Mouse (Mus musculus): ENCODE results near the gene Diexf.

Gene Diexf

DNA sequence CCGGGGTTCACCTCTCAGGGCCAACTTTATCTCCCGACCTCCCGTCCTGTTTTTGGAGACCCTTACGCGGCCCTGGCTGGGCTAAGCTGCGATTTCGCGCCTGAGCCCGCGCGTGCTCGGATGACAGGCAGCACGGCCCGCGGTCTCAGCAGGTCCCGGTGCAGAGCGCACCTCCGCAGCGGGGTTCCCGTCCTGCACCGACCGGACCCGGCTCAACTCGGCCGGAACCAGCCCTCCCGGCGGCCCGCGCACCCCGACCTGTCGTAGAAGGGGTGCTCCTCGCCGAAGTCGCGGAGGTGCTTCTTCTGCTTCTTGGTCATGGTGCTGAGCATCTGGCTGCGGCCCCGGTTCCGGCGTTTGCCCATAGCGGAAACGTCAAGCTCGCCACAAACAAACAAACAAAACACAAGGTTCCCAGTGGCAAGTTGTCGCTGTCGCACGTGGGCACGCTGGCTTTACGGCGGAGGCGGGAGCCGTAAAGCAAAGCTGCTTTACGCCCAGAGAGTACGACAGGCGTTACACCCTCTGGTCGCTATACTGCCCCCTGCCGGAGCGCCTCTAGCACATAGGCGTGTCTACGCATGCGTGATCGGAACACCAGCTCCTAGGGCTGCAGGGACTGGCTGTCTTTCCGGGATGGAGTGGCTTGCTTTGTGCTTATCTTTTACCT lies at the start of gene Diexf:
Gene Diexf, minus strand, starts transcription at position 487 of the 670 bp plus-strand sequence.
- DNase-seq (ENCODE audit: low spot score) = peak; percentile 99

DNA sequence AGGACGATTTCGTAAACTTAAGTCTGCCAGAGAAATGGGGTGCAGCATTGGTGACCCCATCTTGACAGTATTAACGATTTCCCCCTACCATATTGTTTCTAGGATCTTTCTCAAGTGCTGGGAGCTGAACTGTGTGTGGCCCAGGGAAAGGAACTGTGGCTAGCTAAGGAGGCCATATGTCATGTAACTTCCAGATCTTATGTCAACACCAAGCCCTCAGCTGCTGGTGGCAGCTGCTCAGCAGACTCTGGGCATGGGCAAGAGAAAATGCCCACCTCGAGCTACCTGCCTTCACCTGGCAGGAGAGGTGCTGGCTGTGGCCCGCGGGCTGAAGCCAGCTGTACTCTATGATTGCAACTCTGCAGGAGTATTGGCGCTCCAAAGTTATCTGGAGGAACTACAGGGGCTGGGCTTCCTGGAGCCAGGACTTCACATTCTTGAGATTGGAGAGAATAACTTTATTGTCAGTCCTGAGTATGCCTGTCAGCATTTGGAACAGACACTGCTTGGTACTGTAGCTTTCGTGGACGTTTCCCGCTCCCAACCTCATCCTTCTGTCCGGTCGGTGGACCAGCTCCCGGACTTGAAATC lies 44.2 kb upstream of the Diexf start:
- DNase-seq (ENCODE audit: low spot score) = no peak

- DNase-seq (ENCODE audit: low spot score) = no peak
These were observed 43.7 kb upstream of the Diexf start for GRCm38 (mm10) chr1:193173810-193174129.

- peak; percentile 99 for DNase-seq (ENCODE audit: low spot score)
These were observed 43.1 kb upstream of the Diexf start for GRCm38 (mm10) chr1:193172991-193173809.

DNA sequence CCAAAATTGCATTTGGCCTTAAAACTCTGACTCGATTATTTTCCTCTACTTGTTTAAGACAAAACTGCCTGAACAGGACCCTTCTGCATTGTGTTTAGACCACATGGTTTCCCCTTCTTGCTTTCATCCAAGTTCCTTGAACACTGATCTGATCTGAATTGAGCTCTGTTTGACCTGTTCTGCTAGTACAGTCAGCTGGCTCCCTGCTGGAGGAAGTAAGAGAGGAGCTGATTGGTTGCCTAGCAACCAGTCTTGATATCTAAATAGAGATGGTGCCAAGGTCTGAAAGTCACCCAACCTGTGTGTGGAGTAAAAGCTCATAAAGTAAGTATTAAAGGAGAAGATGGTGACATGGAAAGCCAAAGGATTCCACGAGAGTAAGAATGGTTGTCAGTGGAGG lies 39.8 kb upstream of the Diexf start:
- DNase-seq (ENCODE audit: low spot score) = no peak

DNA sequence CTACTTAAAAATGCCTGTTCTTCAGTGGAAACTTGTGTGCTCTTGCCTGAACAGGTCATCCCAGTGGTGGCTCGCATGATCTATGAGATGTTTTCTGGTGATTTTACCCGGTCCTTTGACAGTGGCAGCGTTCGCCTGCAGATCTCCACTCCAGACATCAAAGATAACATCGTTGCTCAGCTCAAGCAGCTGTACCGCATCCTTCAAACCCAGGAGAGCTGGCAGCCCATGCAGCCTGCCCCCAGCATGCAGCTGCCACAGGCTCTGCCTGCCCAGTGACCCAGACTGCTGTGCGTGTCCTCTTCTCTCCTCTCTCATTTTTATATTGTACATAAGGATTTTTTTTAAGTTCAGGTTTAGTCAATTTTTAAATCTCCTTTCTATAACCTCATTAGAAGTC lies 39.2 kb upstream of the Diexf start:
- no peak for DNase-seq (ENCODE audit: low spot score)

GRCm38 (mm10) chr1:193167746-193168145 lies 37.7 kb upstream of the Diexf start, which contains the start of gene A130010J15Rik:
TSS of gene A130010J15Rik (plus strand) at chr1:193168046.
- DNase-seq (ENCODE audit: low spot score) = no peak

GRCm38 (mm10) chr1:193160317-193161032 lies 30.4 kb upstream of the Diexf start:
- DNase-seq (ENCODE audit: low spot score) = peak; percentile 84

- no peak for DNase-seq (ENCODE audit: low spot score)
These were observed 29.5 kb upstream of the Diexf start for GRCm38 (mm10) chr1:193159613-193160012.

GRCm38 (mm10) chr1:193159163-193159562 lies 29.1 kb upstream of the Diexf start:
- no peak for DNase-seq (ENCODE audit: low spot score)

DNA sequence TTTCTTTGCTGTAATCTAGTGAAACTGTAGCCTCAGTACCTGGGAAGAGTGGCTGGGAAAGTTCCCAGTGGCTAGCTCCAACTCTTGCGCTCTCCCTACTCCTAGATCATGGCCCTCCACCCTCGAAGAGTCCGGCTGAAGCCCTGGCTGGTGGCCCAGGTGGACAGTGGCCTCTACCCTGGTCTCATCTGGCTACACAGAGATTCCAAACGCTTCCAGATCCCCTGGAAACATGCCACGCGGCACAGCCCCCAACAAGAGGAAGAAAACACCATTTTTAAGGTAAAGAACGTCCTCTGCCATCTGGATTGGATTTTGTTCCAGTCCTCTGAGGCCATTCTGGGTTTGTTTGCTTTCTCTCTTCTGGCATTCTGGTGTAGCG lies 27.0 kb upstream of the Diexf start:
- no peak for DNase-seq (ENCODE audit: low spot score)

- no peak for DNase-seq (ENCODE audit: low spot score)
These were observed 26.4 kb upstream of the Diexf start for GRCm38 (mm10) chr1:193156316-193157110.

- DNase-seq (ENCODE audit: low spot score) = no peak
These were observed 23.5 kb upstream of the Diexf start for GRCm38 (mm10) chr1:193153561-193153960.

DNA sequence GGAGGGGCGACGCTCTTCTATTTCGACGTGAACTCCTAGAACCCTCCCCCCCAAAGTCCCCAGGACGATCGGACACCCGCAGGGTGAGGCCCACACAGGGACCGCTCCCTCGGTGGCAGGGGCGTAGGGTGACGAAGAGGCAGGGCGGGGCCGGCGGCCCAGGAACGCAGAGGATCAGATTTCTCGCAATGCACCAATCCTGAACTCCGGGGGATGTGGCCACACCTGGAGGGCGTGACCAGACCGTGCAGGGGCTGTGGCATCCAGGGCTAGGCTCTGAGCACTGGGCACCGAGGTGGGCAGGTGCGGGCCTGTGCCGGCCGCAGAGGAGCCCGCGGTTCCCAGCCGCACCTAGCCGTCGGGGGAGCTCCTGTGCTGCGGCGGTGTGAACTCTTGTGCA lies 22.8 kb upstream of the Diexf start, which contains the start of gene Irf6:
Gene Irf6, plus strand, starts transcription at position 240 of the 400 bp plus-strand sequence.
- peak; percentile 83 for DNase-seq (ENCODE audit: low spot score)

GRCm38 (mm10) chr1:193151134-193151533 lies 21.1 kb upstream of the Diexf start:
- DNase-seq (ENCODE audit: low spot score) = no peak

DNA sequence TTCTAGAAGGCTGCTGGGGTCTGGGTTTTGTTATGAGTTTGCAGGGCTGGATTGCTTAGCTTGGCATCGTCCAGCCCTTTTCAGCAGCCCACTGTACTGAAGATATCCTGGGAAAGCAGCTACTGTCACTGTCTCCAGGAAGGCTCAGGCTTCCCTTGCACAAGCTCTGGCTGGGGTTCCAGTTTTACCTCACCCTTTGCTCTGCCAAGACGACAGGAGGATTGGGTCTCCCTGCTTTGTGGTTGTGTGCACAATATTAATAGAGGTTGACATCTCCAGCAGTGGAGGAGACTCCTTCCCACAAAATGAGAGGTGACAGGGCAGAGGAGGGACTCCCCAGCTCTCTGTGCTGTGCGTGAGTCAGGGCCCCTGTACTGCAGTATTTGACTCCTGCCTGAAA lies 19.2 kb upstream of the Diexf start:
- no peak for DNase-seq (ENCODE audit: low spot score)

GRCm38 (mm10) chr1:193146416-193146815 lies 16.3 kb upstream of the Diexf start:
- no peak for DNase-seq (ENCODE audit: low spot score)

DNA sequence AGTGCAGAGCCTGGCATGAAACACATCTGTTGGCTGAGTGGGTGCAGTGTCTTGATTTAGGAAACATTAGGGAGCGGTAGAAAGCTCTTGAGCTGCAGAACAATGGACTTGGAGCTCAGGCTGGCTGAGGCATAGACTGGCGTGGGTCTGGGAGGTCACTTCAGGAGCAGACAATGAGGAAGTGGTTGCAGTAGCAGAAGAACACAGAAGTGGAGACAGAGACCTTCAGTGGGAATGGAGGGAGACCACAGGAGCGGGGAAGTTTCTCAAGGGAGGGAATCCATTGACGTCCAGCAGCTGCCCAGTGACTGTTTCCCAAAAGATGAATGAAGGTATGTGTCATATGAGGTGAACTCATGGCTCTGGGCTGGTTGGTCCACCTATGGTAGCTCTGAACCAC lies 15.0 kb upstream of the Diexf start:
- DNase-seq (ENCODE audit: low spot score) = no peak

- DNase-seq (ENCODE audit: low spot score) = no peak
These were observed 14.4 kb upstream of the Diexf start for GRCm38 (mm10) chr1:193144516-193144915.

- no peak for DNase-seq (ENCODE audit: low spot score)
These were observed 12.5 kb upstream of the Diexf start for GRCm38 (mm10) chr1:193142517-193143062.

GRCm38 (mm10) chr1:193141118-193141517 lies 11.0 kb upstream of the Diexf start:
- DNase-seq (ENCODE audit: low spot score) = peak; percentile 45

All from embryo, embryonic 10 days (tissue).